Mouse (Mus musculus) liver, embryonic 15.5 days (tissue): Measurements from ENCODE around the gene Map4k2. TPM values are rescaled to one million over a fixed set of nuclear protein-coding genes. Genes with fewer than 3 reads are reported as not detected.

Source experiments
- ATAC-seq: fragments of 200-750 bp; cut with Nextera tagmentation; 2 replicates; pipeline ENCODE4 v1.8.0; 2017; ENCODE audit warnings: moderate number of reproducible peaks, mild to moderate bottlenecking, moderate library complexity; ENCODE audit not compliant: insufficient read depth
- H3K27ac ChIP-seq: fragments of 300-500 bp; sonication (generic); replicated peaks from 2 replicates; pipeline ENCODE4 v1.5.1; 2015; ENCODE audit warnings: mild to moderate bottlenecking, inconsistent platforms
- H3K27me3 ChIP-seq: fragments of 300-500 bp; sonication (generic); 2 replicates; pipeline ENCODE4 v1.6.1; 2015; ENCODE audit warnings: mild to moderate bottlenecking, inconsistent platforms
- H3K36me3 ChIP-seq: fragments of 300-500 bp; sonication (generic); replicated peaks from 2 replicates; pipeline ENCODE4 v1.6.1; 2015; ENCODE audit warnings: moderate library complexity, mild to moderate bottlenecking, inconsistent platforms
- H3K4me1 ChIP-seq: fragments of 300-500 bp; sonication (generic); replicated peaks from 2 replicates; pipeline ENCODE4 v1.6.1; 2015; ENCODE audit warnings: inconsistent platforms
- H3K4me2 ChIP-seq: fragments of 300-500 bp; sonication (generic); 2 replicates; pipeline ENCODE4 v1.6.1; 2015; ENCODE audit warnings: moderate library complexity, mild to moderate bottlenecking, inconsistent platforms
- H3K4me3 ChIP-seq: fragments of 300-500 bp; sonication (generic); replicated peaks from 2 replicates; pipeline ENCODE4 v1.5.1; 2015; ENCODE audit warnings: mild to moderate bottlenecking, inconsistent platforms
- H3K9ac ChIP-seq: fragments of 300-500 bp; sonication (generic); 2 replicates; pipeline ENCODE4 v1.6.1; 2015; ENCODE audit warnings: moderate library complexity, mild to moderate bottlenecking, inconsistent platforms
- H3K9me3 ChIP-seq: fragments of 300-500 bp; sonication (generic); replicated peaks from 2 replicates; pipeline ENCODE4 v1.6.1; 2016; ENCODE audit warnings: inconsistent platforms
- WGBS: fragments of 180-500 bp; shearing (Covaris S2); methylation state at CpG from one replicate; pipeline ENCODE4 v1.1.7; 2015; ENCODE audit warnings: mixed read lengths; ENCODE audit not compliant: insufficient replicate concordance; 5-methylcytosine and 5-hydroxymethylcytosine counted together
- polyA plus RNA-seq: library from polyadenylated mRNA; unstranded; fragments of >200 nt; fragmentation: Nextera tagmentation; extraction: Ambion mirVana; gene quantifications from 2 replicates; pipeline ENCODE4 v1.2.1, GENCODE M21; 2015

Map4k2 gene
- polyA plus RNA-seq, 1 experiment from 2014 or later = 7.7 TPM

DNA sequence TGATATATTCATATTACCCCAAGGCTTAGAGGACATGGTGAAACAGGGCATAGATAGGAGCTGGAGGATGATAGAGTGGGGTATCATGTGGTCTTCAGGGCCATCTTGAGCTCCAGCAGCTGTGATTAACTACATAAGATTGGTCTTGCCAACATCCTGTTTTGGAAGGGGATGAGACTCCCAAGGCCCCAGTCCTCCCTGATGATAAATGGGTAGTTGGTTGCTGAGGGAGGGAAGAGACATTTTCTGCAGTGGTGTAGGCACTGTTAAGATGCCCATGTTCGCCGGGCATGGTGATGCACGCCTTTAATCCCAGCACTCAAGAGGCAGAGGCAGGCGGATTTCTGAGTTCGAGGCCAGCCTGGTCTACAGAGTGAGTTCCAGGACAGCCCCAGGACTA, 40.3 kb downstream of the Map4k2 start:
- no peak for ATAC-seq
- no peak overlapping the region for H3K9ac ChIP-seq
- 93% methylated on average over 5 of the region's 5 CpGs for WGBS
- no peaks in the 10 kb centered on the region for H3K4me1 ChIP-seq
- H3K36me3 ChIP-seq = peaks cover 43% of the 10 kb centered on the region
- H3K27ac ChIP-seq = no peak overlapping the region
- H3K9me3 ChIP-seq = no peaks in the 10 kb centered on the region
- no peak overlapping the region for H3K4me2 ChIP-seq
- no peak overlapping the region for H3K4me3 ChIP-seq
- H3K27me3 ChIP-seq = no peaks in the 10 kb centered on the region

DNA sequence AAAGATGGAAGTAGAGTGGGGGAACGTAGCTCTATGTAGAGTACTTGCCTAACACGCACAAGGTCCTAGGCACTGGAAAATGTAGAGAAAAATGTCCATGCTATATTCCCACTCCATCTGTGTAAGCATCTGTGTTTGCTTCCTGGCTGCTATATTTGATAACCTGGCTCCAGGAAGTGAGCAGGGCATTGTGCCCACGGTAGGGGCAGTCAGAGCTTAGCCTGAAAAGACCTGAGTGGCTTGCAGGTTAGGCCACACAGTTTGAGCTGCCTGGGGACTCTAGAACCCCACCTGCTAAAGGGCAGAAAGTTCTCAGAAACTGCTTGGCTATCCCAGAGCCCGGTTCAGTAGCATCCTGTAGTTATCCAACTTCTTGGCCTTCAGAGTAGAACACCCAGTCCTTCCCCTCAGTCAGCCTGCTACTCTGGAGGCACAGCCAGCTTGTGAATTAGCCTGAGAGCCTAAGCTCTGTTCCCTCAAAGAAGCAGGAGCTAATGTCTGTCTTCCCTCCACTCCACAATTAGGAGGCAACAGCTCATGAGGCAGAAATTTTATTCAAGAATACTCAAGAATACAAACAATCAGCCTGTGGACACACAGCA, 41.5 kb downstream of the Map4k2 start:
- no peaks in the 10 kb centered on the region for H3K9me3 ChIP-seq
- no peaks in the 10 kb centered on the region for H3K4me1 ChIP-seq
- no peak overlapping the region for H3K27ac ChIP-seq
- 46% methylated on average over 4 of the region's 4 CpGs for WGBS
- H3K9ac ChIP-seq = no peak overlapping the region
- peaks cover 31% of the 10 kb centered on the region for H3K36me3 ChIP-seq
- ATAC-seq = no peak
- H3K4me2 ChIP-seq = no peak overlapping the region
- no peak overlapping the region for H3K4me3 ChIP-seq
- no peaks in the 10 kb centered on the region for H3K27me3 ChIP-seq

DNA sequence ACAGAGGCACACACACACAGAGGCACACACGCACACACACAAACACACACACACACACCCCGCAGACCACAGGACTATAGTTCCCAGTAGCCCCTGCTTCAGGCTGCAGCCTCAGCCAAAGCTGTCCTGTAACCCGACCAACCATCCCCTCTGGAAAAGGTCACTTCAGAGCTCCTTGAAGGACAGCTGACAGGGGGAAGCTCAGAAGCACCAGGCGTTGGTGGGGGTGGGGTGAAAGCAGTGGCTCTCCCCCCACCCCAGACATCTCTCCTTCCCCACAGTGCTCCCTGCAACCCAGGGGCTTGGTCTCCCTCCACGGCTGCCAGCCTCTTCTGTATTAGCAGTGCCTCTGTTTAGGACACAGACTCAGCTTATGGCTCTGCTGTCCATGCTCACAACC, 42.5 kb downstream of the Map4k2 start:
- no peak overlapping the region for H3K4me2 ChIP-seq
- H3K27me3 ChIP-seq = 0 out of 2 replicates have a peak, but pooled peaks cover 3% of the 10 kb centered on the region
- 30% methylated on average over 5 of the region's 5 CpGs for WGBS
- no peaks in the 10 kb centered on the region for H3K4me1 ChIP-seq
- H3K27ac ChIP-seq = no peak overlapping the region
- no peak overlapping the region for H3K4me3 ChIP-seq
- no peaks in the 10 kb centered on the region for H3K9me3 ChIP-seq
- peaks cover 20% of the 10 kb centered on the region for H3K36me3 ChIP-seq
- no peak overlapping the region for H3K9ac ChIP-seq
- ATAC-seq = no peak

DNA sequence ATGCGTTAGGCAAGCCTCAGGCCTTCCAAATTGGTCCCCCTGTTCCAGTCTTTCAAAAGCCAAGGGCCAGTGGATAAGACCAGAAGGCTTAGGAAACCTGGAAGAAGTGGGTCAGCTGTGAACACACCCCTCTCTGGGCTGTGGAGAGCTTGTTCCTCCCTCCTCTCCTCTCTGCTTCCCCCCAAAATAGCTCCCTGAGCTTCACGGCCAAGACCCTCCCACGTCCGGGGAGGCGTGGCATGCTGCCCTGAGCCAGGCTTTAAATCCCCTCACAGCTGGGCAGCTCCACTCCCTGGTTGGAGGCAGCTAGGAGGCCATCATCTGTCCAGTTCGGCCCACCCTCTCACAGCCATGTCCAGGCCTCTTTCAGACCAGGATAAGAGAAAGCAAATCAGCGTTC, 43.2 kb downstream of the Map4k2 start, which contains the start of gene Pygm:
Gene Pygm (plus strand): TSS at position 272 of the 400 bp plus-strand sequence.
- H3K27ac ChIP-seq = no peak within 1 kb of the TSS
- no peak for ATAC-seq
- peaks cover 14% of the 10 kb centered on the region for H3K36me3 ChIP-seq
- H3K9me3 ChIP-seq = no peaks in the 10 kb centered on the region
- H3K4me3 ChIP-seq = no peak within 1 kb of the TSS
- 21% methylated on average over 7 of the region's 7 CpGs for WGBS
- H3K27me3 ChIP-seq = 0 out of 2 replicates have a peak, but pooled peaks cover 9% of the 10 kb centered on the region
- H3K4me1 ChIP-seq = no peaks in the 10 kb centered on the region
- no peak within 1 kb of the TSS for H3K4me2 ChIP-seq
- H3K9ac ChIP-seq = no peak within 1 kb of the TSS

DNA sequence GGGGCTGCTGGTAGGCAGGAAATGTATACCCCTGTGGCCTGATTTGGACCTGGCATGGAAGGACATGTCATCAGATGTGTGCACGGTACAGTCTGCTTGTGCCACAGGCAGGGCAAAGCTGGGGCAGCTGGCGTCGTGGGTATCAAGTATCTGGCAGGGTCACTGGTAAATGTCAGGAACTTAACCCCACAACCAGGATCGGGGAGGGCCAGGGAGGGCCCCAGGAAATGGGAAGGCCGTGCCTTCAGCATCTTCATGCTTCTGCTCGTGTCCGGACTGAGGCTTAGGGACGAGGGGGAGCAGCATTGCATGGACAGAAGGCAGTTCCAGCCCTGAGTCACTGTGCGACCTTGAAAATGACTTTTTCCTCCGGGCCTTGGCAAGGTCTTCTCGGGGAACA, 44.0 kb downstream of the Map4k2 start:
- ATAC-seq = no peak
- no peak overlapping the region for H3K4me3 ChIP-seq
- H3K27ac ChIP-seq = no peak overlapping the region
- no peaks in the 10 kb centered on the region for H3K9me3 ChIP-seq
- no peak overlapping the region for H3K4me2 ChIP-seq
- H3K9ac ChIP-seq = no peak overlapping the region
- 0 out of 2 replicates have a peak, but pooled peaks cover 10% of the 10 kb centered on the region for H3K27me3 ChIP-seq
- 0 out of 2 replicates have a peak, but pooled peaks cover 6% of the 10 kb centered on the region for H3K4me1 ChIP-seq
- WGBS = 65% methylated on average over 11 of the region's 11 CpGs
- 0 out of 2 replicates have a peak, but pooled peaks cover 5% of the 10 kb centered on the region for H3K36me3 ChIP-seq

DNA sequence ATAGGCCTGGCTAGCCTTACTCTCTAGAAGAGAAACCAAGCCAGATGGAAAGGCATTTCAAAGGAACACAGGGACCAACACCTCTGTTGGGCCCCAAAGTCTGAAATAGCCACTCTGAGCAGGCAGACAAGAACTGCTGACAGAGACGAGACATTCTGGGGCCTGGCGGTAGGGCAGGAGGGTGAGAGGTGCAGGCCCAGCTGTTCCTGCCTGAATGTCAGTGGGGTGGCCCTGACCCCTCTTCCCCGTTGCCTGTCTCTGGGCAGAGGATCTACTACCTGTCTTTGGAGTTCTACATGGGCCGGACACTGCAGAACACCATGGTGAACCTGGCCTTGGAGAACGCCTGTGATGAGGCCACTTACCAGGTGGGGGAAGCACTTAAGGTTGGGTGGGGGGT, 44.5 kb downstream of the Map4k2 start:
- no peak for ATAC-seq
- 0 out of 2 replicates have a peak, but pooled peaks cover 10% of the 10 kb centered on the region for H3K27me3 ChIP-seq
- peaks cover 11% of the 10 kb centered on the region; the same call in 1 of the 2 replicates for H3K4me1 ChIP-seq
- H3K9me3 ChIP-seq = no peaks in the 10 kb centered on the region
- WGBS = 67% methylated on average over 5 of the region's 5 CpGs
- no peak overlapping the region for H3K27ac ChIP-seq
- H3K4me3 ChIP-seq = no peak overlapping the region
- no peak overlapping the region for H3K9ac ChIP-seq
- H3K4me2 ChIP-seq = no peak overlapping the region
- H3K36me3 ChIP-seq = 0 out of 2 replicates have a peak, but pooled peaks cover 4% of the 10 kb centered on the region

DNA sequence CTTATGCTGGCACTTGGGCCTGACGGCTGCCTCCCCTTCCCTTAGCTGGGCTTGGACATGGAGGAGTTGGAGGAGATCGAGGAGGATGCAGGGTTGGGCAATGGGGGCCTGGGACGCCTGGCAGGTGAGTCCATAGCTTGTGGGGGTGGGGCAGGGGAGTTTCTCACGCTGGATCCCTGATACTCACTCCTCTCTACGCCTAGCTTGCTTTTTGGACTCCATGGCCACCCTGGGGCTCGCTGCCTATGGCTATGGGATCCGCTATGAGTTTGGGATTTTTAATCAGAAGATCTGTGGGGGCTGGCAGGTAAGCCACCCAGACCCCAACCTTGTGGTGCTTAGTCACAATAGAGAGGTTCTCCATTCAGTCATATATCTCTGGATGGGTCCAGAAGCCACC, 44.9 kb downstream of the Map4k2 start:
- 55% methylated on average over 7 of the region's 7 CpGs for WGBS
- 0 out of 2 replicates have a peak, but pooled peaks cover under 1% of the 10 kb centered on the region for H3K36me3 ChIP-seq
- ATAC-seq = no peak
- no peak overlapping the region for H3K27ac ChIP-seq
- H3K4me2 ChIP-seq = no peak overlapping the region
- H3K4me1 ChIP-seq = peaks cover 13% of the 10 kb centered on the region; the same call in 1 of the 2 replicates
- H3K9ac ChIP-seq = no peak overlapping the region
- no peaks in the 10 kb centered on the region for H3K9me3 ChIP-seq
- H3K4me3 ChIP-seq = no peak overlapping the region
- 0 out of 2 replicates have a peak, but pooled peaks cover 10% of the 10 kb centered on the region for H3K27me3 ChIP-seq

DNA sequence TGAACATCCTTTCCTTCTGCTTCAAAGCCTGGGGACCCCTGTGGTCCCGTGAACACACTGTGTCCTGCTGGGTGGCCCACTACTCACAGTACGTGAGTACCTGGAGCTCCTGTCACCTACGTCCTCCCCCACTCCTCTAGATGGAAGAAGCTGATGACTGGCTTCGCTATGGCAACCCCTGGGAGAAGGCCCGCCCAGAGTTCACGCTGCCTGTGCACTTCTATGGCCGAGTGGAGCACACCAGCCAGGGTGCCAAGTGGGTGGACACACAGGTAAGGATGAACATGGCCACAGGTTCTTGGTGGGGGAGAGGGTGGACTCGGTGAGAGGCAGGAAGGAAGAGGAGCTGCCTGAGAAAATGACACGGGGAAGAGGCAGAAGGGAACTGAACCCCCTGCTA, 45.3 kb downstream of the Map4k2 start:
- peaks cover 13% of the 10 kb centered on the region; the same call in 1 of the 2 replicates for H3K4me1 ChIP-seq
- H3K4me3 ChIP-seq = no peak overlapping the region
- H3K9me3 ChIP-seq = no peaks in the 10 kb centered on the region
- no peak overlapping the region for H3K27ac ChIP-seq
- H3K9ac ChIP-seq = no peak overlapping the region
- 0 out of 2 replicates have a peak, but pooled peaks cover 10% of the 10 kb centered on the region for H3K27me3 ChIP-seq
- no peaks in the 10 kb centered on the region for H3K36me3 ChIP-seq
- ATAC-seq = no peak
- H3K4me2 ChIP-seq = no peak overlapping the region
- 61% methylated on average over 9 of the region's 9 CpGs for WGBS

DNA sequence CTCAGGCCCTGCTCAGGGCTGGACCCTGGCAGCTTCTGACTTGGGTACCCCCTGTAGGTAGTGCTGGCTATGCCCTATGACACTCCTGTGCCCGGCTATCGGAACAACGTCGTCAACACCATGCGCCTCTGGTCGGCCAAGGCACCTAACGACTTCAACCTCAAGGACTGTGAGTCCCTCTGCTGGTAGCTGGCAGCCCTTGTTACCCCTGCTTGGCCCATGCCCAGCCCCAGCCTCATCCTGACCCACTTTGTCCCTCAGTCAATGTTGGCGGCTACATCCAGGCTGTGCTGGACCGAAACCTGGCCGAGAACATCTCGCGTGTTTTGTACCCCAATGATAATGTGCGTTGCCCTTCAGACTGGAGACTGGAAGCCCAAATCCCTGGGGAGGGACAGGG, 47.1 kb downstream of the Map4k2 start:
- Histone ChIP-seq H3K36me3 (no peaks in the 10 kb centered on the region), H3K27me3 (0 out of 2 replicates have a peak, but pooled peaks cover 10% of the 10 kb centered on the region), H3K4me1 (peaks cover 13% of the 10 kb centered on the region; the same call in 1 of the 2 replicates), H3K9ac (no peak overlapping the region), H3K27ac (no peak overlapping the region), H3K4me2 (no peak overlapping the region), H3K4me3 (no peak overlapping the region), H3K9me3 (no peaks in the 10 kb centered on the region)
- no peak for ATAC-seq
- 68% methylated on average over 13 of the region's 13 CpGs for WGBS

DNA sequence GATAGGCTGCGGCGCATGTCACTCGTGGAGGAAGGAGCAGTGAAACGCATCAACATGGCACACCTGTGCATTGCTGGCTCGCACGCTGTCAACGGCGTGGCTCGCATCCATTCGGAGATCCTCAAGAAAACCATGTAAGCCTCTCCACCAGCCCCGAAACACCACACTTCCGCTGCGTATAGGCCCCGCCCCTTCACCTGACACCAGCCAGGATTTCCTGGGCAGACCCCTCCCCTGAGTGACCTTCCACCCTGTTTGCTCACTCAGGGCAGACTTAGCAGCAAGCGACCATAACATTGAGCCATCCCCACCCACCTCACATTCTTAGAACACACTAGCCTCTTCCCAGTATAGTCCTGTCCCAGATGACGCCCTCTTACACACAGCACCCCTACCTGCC, 48.9 kb downstream of the Map4k2 start:
- WGBS = 8% methylated on average over 16 of the region's 16 CpGs
- H3K27me3 ChIP-seq = 0 out of 2 replicates have a peak, but pooled peaks cover 10% of the 10 kb centered on the region
- H3K4me1 ChIP-seq = peaks cover 13% of the 10 kb centered on the region; the same call in 1 of the 2 replicates
- ATAC-seq = peak; percentile 55
- peak overlapping the region; percentile 39 for H3K4me3 ChIP-seq
- H3K4me2 ChIP-seq = peak overlapping the region; percentile 57
- no peak overlapping the region for H3K27ac ChIP-seq
- no peaks in the 10 kb centered on the region for H3K36me3 ChIP-seq
- H3K9me3 ChIP-seq = no peaks in the 10 kb centered on the region
- H3K9ac ChIP-seq = no peak overlapping the region

DNA sequence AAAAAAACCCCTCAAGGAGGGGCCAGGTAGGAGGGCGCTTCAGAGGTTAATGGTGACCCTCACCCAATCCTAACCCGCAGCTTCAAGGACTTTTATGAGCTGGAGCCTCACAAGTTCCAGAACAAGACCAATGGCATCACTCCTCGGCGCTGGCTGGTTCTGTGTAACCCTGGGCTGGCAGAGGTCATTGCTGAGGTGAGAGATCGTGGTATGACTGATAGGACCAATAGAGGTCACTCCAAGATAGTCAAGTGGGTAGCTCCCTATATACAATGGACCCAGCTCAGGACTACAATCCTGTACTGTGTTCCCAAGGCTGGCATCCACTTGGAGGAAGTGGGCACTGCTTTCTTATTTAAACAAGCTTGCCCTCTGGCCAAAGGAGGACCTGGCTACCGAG, 49.3 kb downstream of the Map4k2 start:
- H3K9me3 ChIP-seq = no peaks in the 10 kb centered on the region
- H3K4me1 ChIP-seq = peaks cover 13% of the 10 kb centered on the region; the same call in 1 of the 2 replicates
- no peaks in the 10 kb centered on the region for H3K36me3 ChIP-seq
- no peak for ATAC-seq
- peak overlapping the region; percentile 57 for H3K4me2 ChIP-seq
- H3K27ac ChIP-seq = no peak overlapping the region
- 43% methylated on average over 6 of the region's 6 CpGs for WGBS
- H3K4me3 ChIP-seq = no peak overlapping the region
- no peak overlapping the region for H3K9ac ChIP-seq
- 0 out of 2 replicates have a peak, but pooled peaks cover 10% of the 10 kb centered on the region for H3K27me3 ChIP-seq
